Mouse (Mus musculus) E14TG2a.4 (cell line): ENCODE measurements around the gene Fam98a.

ENCODE experiments used
- CTCF ChIP-seq: conservative IDR thresholded peaks from 2 replicates; pipeline ENCODE4 v1.5.1; 2014; ENCODE audit warnings: low read length
- POU5F1 ChIP-seq: IDR thresholded peaks from 2 replicates; pipeline ENCODE4 v1.6.1; 2014; ENCODE audit warnings: low read length, borderline replicate concordance

DNA sequence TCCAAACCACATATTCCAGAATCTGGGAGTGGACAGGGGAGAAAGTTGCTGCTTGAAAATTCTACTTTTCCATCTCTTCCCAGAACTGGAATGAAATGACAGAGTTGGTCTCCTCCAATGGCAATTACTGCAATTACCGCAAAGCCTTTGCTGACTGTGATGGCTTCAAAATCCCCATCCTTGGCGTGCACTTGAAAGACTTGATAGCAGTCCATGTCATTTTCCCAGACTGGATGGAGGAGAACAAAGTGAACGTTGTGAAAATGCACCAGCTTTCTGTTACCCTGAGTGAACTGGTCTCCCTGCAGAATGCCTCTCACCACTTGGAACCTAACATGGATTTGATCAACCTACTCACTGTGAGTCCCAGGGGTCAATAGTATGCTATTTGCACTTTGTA is 48.7 kb downstream of the Fam98a start:
- no peak for TF ChIP-seq CTCF
- no peak for TF ChIP-seq POU5F1
